ENCODE assay signal across 11 mouse cellular contexts in genomic region chr1:89929181-89929580, GRCm38 (mm10). TPM values are rescaled to one million over a fixed set of nuclear protein-coding genes. Genes with fewer than 3 reads are reported as not detected.
DNase-seq lines count a peak whose midpoint lies in the region; ATAC-seq and TF ChIP-seq lines count a peak whose summit lies in the region.
"Had no signal": no experiment of that assay in that cellular context is flagged by ENCODE, and none has a peak within 500 bp of the region (broad histone marks: within the 10 kb centered on the region; RNA-seq: fewer than 3 reads in every experiment).

No protein-coding gene starts in this region.

- peak overlapping the region; percentile 21 for H3K4me3 ChIP-seq in lung, embryonic 16.5 days (ENCODE audit: low read length)
- H3K4me3 ChIP-seq in forebrain, embryonic 13.5 days, result peak overlapping the region; percentile 42
- peak overlapping the region; percentile 19; the same call in 1 of the 2 replicates for H3K4me3 ChIP-seq in limb, embryonic 14.5 days (replicated peaks; ENCODE audit: low read length)
- peak overlapping the region; percentile 8; the same call in 1 of the 2 replicates for H3K4me3 ChIP-seq in stomach, embryonic 15.5 days (replicated peaks)

- no peak overlapping the region for H3K27ac ChIP-seq in lung, embryonic 16.5 days (ENCODE audit: low read length)
- H3K27ac ChIP-seq in forebrain, embryonic 13.5 days, result no peak overlapping the region
- H3K27ac ChIP-seq in limb, embryonic 14.5 days (replicated peaks; ENCODE audit: low read depth, low read length), result no peak overlapping the region
- H3K27ac ChIP-seq in stomach, embryonic 15.5 days, result no peak overlapping the region

- 9% methylated on average over 6 of the region's 6 CpGs for WGBS in lung, embryonic 16.5 days
- WGBS in forebrain, embryonic 13.5 days, result 1% methylated on average over 6 of the region's 6 CpGs
- WGBS in limb, embryonic 14.5 days, result 5% methylated on average over 6 of the region's 6 CpGs
- WGBS in stomach, embryonic 15.5 days, result 8% methylated on average over 6 of the region's 6 CpGs

- peaks cover 27% of the 10 kb centered on the region for H3K4me1 ChIP-seq in lung, embryonic 16.5 days (replicated peaks; ENCODE audit: control insufficient read depth, insufficient read depth, low read length)
- peaks cover 75% of the 10 kb centered on the region for H3K4me1 ChIP-seq in forebrain, embryonic 13.5 days
- H3K4me1 ChIP-seq in limb, embryonic 14.5 days (ENCODE audit: control insufficient read depth, insufficient read depth, low read length), result peaks cover 23% of the 10 kb centered on the region
- H3K4me1 ChIP-seq in stomach, embryonic 15.5 days, result peaks cover 35% of the 10 kb centered on the region

- ATAC-seq in lung, embryonic 16.5 days (ENCODE audit: low read depth), result no peak
- ATAC-seq in forebrain, embryonic 13.5 days, result no peak
- no peak for ATAC-seq in limb, embryonic 14.5 days (ENCODE audit: low FRiP score, low read depth)
- no peak for ATAC-seq in stomach, embryonic 15.5 days (ENCODE audit: insufficient read depth, low FRiP score, low read depth)

- no peak overlapping the region for H3K9ac ChIP-seq in lung, embryonic 16.5 days (ENCODE audit: low read length)
- no peak overlapping the region; the same call in 1 of the 2 replicates for H3K9ac ChIP-seq in forebrain, embryonic 13.5 days
- no peak overlapping the region for H3K9ac ChIP-seq in limb, embryonic 14.5 days (ENCODE audit: low read depth, low read length, severe bottlenecking)
- H3K9ac ChIP-seq in stomach, embryonic 15.5 days, result no peak overlapping the region

- no peak for TF ChIP-seq POLR2A in limb, embryonic 14.5 days (IDR thresholded peaks at IDR 0.05; ENCODE audit: borderline replicate concordance, extremely low read depth, insufficient read depth, insufficient read length)

- no peaks in the 10 kb centered on the region for H3K36me3 ChIP-seq in lung, embryonic 16.5 days (ENCODE audit: control insufficient read depth, insufficient read depth, low read length)
- H3K36me3 ChIP-seq in forebrain, embryonic 13.5 days (ENCODE audit: poor library complexity, severe bottlenecking), result no peaks in the 10 kb centered on the region
- no peaks in the 10 kb centered on the region for H3K36me3 ChIP-seq in limb, embryonic 14.5 days (ENCODE audit: control insufficient read depth, insufficient read depth, low read length)
- H3K36me3 ChIP-seq in stomach, embryonic 15.5 days, result no peaks in the 10 kb centered on the region

- no peaks in the 10 kb centered on the region for H3K9me3 ChIP-seq in lung, embryonic 16.5 days (ENCODE audit: control insufficient read depth, low read length)
- no peaks in the 10 kb centered on the region for H3K9me3 ChIP-seq in forebrain, embryonic 13.5 days (replicated peaks)
- no peaks in the 10 kb centered on the region for H3K9me3 ChIP-seq in limb, embryonic 14.5 days (ENCODE audit: control insufficient read depth, low read length)
- no peaks in the 10 kb centered on the region for H3K9me3 ChIP-seq in stomach, embryonic 15.5 days

- no peak for DNase-seq in lung, postnatal 25 days (ENCODE audit: low spot score)
- no peak for DNase-seq in limb, embryonic 14.5 days (ENCODE audit: low spot score)
- DNase-seq in spleen, postnatal 36 days (ENCODE audit: low spot score in 2 of 2), result no peak
- DNase-seq in urinary bladder, adult 18-20 months (ENCODE audit: low spot score in 2 of 2), result no peak
- no peak for DNase-seq in adipocyte (ENCODE audit: low spot score)
- DNase-seq: cerebellum, adult 2 months; heart, adult 11 months; lung, postnatal 14 days had no signal

- H3K4me2 ChIP-seq in lung, embryonic 16.5 days (ENCODE audit: low read depth, low read length), result peak overlapping the region; percentile 18; the same call in 1 of the 2 replicates
- peak overlapping the region; percentile 12 for H3K4me2 ChIP-seq in forebrain, embryonic 13.5 days
- 0 out of 2 replicates have a peak overlapping the region, but pooled peaks have one; percentile 19 for H3K4me2 ChIP-seq in limb, embryonic 14.5 days (replicated peaks; ENCODE audit: low read depth, low read length, severe bottlenecking)
- H3K4me2 ChIP-seq in stomach, embryonic 15.5 days, result peak overlapping the region; percentile 14; the same call in 1 of the 2 replicates

- peaks cover 97% of the 10 kb centered on the region for H3K27me3 ChIP-seq in lung, embryonic 16.5 days (ENCODE audit: control insufficient read depth, insufficient read depth, low read depth, low read length)
- peaks cover 100% of the 10 kb centered on the region for H3K27me3 ChIP-seq in forebrain, embryonic 13.5 days
- H3K27me3 ChIP-seq in limb, embryonic 14.5 days (ENCODE audit: control insufficient read depth, insufficient read depth, low read length), result peaks cover 100% of the 10 kb centered on the region
- H3K27me3 ChIP-seq in stomach, embryonic 15.5 days (replicated peaks), result peaks cover 96% of the 10 kb centered on the region

RNA-seq across cellular contexts. Expression of gene Gbx2, which starts 1.8 kb away (rescaled TPM):
- not detected in 2 replicates for polyA plus RNA-seq in lung, embryonic 16.5 days (2015; fragmentation: Nextera tagmentation; extraction: Ambion mirVana)
- 18.7 and 29.4 TPM in 2 replicates for polyA plus RNA-seq in forebrain, embryonic 13.5 days (2015; fragmentation: Nextera tagmentation; extraction: Ambion mirVana)
- polyA plus RNA-seq in limb, embryonic 14.5 days (2012; rRNA removed), result 0.21 and 0.24 TPM in 2 replicates
- polyA plus RNA-seq in limb, embryonic 14.5 days (2014; fragmentation: Nextera tagmentation; extraction: Ambion mirVana), result 0.17 and 0.33 TPM in 2 replicates
- 0.28 and 0.31 TPM in 2 replicates for polyA plus RNA-seq in stomach, embryonic 15.5 days (2015; fragmentation: Nextera tagmentation; extraction: Ambion mirVana)

Comparison
In these comparisons a context has a peak if more than half of its experiments do, and no peak if none do; other contexts are left out.
1. RNA of gene Gbx2, which starts 1.8 kb away (polyA plus RNA-seq): 18.7 to 29.4 TPM in forebrain, embryonic 13.5 days; 0.28 to 0.31 TPM in stomach, embryonic 15.5 days, 0.17 to 0.33 TPM in limb, embryonic 14.5 days and not detected in lung, embryonic 16.5 days; every median in the first group is over 10 times any median in the second.
2. Peak in every context shown above with its lines, with median percentiles within 50 percentile points of each other: H3K4me2 ChIP-seq and H3K4me3 ChIP-seq.